Mouse (Mus musculus) adipocyte (in vitro differentiated cells): Measurements from ENCODE around the gene Prkd3.
A peak's percentile ranks its signal among the peaks of the same experiment; 100 is the strongest.

Experiments
- DNase-seq: peaks from one replicate; pipeline ENCODE4 v3.0.0-alpha.2; 2016; ENCODE audit warnings: low spot score

Prkd3 gene

DNA sequence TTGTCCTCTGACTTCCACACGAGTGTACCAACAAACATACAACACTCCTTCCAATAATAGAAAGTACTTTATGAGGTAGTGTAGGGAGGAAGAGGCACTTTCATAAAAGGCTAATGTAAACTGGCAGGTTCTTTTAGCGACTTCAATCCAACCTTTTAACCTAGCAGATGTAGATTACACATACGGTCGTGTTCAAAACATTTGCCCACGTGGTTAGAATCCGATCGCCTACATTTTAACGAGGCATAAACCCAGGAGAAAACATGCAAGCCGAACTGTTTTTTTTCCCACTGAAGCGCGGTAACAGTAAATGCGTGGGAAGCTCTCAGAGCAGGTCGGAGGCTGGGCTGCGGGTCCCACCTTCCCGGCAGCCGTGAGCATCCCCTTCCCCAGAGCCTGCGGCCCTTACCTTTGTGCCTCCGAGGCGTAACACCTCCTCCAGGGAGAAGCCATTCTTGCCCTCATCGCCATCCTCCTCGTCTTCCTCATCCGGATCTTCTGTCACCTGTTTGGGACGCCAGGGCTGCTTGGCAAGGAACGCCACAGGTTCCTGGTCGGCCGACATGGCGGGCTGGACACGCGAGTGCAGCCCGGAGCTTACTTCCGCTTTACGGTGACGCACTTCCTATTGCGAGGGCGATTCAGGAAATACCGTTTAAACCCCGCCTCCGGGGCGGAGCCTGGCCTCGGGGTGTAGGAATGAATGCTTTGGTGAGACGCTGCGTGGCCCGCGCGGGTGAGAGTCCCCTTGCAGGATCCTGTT, 84.0 kb downstream of the Prkd3 start, which contains the start of the genes Cebpz and Ndufaf7:
Gene Cebpz, minus strand, starts transcription at position 601 of the 763 bp plus-strand sequence.
Gene Ndufaf7, plus strand, starts transcription at position 671 of the 763 bp plus-strand sequence.
- DNase-seq = peak; percentile 99

DNA sequence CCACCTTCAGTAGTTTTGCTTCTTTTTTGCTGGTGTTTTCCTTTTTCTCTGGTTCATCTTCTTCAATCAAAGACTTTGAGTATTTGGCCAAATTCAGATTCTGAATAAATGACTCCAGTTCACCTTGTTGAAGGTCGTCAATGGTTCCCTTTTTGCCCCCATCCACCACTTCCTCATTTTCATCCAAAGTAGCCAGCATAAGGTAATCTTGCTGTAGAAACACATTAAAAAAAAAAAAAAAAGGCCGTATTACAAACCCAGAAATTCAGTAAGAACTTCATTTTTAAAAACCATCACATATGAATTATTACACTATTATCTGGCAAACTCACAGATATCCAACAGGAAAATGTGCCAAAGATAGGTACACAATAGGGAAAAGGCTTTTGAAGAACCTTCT, 84.8 kb downstream of the Prkd3 start:
- DNase-seq = no peak

DNA sequence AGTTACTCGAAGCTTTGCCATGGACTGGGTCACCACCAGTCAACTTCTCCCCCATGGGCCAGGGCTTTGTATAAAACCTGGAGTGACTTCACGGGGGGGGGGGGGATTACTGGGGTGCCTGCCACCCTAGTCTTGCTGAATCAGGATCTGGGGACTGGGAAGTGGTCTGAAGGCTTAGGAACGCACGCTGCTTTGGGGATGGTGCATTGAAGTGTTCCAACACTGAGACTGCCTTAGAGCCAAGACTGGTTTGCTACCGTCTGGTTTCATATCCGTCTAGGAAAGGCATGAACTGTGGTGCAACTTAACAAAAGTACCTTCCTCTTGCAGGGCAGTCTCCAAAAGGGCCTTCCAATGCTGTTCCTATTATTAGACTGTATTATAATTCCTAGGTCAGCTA, 102.9 kb downstream of the Prkd3 start:
- DNase-seq = no peak

DNA sequence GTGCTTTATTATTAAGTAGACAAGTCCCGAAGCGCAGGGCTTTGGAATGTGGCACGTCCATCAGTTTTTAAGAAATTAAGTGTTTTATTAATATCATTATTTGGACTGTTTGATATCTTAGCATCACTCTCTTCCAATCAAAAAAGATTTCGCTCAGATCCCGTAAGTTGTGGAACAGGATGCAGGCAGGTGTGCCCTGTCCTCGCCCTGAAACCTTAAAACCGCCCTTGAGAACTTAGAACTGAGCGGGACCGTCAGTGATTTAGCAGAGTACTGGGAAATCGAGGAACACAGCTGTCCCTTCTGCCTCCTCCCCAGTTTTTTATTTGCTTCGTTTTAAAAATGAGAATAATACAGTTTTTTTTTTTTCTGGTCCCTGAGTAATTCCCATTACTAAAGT, 103.7 kb downstream of the Prkd3 start:
- no peak for DNase-seq

DNA sequence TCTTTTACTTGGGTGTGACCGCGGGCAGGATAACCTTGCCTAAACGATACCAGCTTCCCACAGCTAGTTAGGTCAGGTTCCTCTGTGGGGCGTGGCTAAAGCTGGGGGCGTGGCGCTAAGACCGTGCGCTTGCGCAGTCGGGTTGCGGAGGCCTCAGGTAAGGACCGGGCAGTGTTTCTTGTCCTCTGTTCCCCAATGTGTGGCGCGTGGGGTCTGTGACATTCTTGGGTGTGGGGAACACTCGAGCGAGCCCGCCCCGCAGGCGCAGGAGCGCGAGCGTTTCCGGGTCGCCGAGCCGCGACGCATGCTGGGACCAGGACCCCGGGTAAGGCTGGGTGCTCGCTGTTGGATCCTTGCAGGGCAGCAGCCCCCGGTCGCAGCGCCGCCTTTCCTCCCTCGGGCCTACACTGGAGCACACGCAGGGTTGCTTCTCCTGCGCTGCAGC, 104.2 kb downstream of the Prkd3 start, which contains the start of gene Cebpzos:
Gene Cebpzos, plus strand, starts transcription at position 132 of the 445 bp plus-strand sequence.
- peak; percentile 91 for DNase-seq

DNA sequence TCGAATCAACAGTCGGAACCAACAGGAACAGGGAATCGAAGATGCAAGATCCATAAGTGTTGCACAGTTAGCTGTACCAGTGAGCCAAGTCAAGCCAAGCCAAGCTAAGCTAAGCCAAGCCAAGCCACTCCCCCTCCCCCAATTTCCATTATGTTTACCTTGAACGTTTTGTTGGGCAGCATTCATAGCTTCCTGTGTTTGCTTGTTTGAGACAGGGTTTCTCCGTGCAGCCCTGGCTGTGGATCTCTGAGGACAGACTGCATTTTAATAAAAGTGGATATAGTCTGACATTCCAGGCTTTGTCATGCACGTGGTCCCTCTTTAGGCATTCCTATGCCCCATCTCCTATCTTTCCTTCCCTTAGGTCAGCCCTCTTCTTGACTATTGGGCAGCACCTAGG, 104.8 kb downstream of the Prkd3 start:
- peak; percentile 46 for DNase-seq

DNA sequence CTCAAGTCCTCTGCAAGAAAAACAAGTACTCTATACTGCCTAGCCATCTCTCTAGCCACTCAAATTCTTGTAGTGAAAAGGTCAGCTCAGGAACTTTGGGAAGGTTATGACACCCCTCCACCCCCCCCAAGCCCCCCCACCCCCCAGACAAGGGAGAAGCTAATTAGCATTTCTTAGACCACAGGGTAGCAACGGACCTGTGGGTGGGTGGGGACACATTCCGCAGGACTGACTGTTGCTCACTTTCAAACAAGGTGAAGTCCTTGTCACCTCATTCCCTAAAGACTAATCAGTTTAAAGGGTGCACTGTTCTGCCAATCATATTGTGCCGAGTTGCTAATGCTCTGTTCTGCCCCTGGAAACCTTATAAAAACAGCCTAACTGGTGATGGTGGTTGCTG, 106.7 kb downstream of the Prkd3 start:
- DNase-seq = no peak

DNA sequence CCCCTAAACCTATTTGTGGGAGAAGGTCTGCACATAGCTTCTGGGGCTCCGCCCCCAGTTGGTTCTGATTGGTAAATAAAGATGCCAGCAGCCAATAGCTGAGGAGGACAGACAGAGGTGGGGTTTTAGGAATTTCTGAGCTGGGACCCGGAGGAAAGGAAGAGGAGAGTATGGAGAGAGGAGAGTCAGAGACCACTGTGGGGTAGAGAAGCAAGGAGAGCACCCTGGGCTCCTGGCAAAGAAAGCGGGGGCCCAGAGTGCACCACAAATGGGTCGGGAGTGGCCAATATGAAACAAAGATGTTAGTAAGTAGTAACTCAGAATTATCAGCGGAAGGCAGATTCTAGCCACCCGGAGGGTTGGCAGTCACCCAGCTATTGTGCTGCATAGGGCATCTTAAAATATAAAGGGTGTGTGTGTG, 107.7 kb downstream of the Prkd3 start:
- DNase-seq = no peak

DNA sequence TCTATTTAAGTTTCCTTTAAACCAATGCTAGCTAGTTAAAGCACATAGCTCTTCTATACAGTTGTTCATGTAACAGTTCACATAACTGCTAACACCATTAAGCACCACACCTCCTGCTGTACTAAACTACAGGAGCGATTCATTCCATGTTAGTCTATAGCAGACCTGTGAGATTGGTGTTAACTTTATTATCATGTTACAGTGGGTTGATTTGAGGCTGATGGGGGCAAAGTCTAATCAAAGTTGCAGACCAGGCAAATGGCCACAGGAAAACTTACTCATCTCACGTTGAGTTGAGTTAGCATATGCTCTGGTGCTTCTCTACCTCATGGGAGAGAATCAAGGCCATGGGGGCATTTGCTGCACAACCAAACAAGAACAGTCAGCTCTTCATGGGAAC, 111.2 kb downstream of the Prkd3 start:
- no peak for DNase-seq

DNA sequence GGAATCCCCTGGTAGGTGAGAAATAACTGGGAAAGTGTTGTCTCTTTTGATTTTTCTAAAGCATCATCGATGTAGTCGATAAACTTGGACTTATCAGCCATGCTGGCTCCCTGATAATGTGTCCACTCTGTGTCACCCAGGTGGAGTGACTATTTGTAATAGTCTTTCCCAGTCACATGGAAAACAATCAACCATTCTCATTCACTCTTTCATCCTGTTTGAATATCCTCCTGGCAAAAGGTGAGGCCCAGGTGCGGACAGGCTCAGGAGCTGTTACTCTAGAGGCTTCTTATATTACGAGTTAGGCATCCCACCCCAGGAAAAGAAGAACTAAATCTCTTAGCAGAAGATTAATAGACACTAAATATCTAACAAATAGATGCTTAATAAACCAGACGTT, 113.7 kb downstream of the Prkd3 start, which contains the start of gene Sult6b1:
Gene Sult6b1, minus strand, starts transcription at position 101 of the 400 bp plus-strand sequence.
- DNase-seq = no peak

DNA sequence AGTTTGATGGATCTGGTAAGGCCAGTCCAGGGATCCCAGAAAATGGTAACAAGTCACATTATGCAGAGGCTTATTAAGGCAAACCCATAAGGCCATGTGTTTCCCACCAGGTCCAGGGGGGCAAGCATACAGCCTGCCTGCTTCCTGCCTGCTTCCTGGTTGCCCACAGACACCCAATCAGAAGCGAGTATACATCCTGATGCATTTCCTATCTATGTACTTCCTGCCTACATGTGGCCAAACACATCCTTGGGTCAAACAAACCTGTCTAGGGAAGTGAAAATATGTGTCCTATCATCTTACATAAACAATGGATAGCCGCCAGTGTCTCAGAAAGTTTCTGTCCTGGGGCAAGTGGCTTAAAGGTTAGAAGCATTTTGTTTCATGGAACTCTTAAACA, 117.5 kb downstream of the Prkd3 start:
- no peak for DNase-seq
